Mouse (Mus musculus) C2C12 (cell line): ENCODE measurements around the gene E2f1.

ENCODE experiments used
- CTCF ChIP-seq: IDR thresholded peaks from one replicate; pipeline ENCODE4 v1.5.1; 2011; ENCODE audit not compliant: control insufficient read depth, insufficient read depth, insufficient read length
- MAX ChIP-seq: IDR thresholded peaks from one replicate; pipeline ENCODE4 v1.6.1; 2011; ENCODE audit warnings: mild to moderate bottlenecking, control low read depth
- MYOD1 ChIP-seq: IDR thresholded peaks from one replicate; pipeline ENCODE4 v1.6.1; 2011; ENCODE audit warnings: low read depth; ENCODE audit not compliant: control insufficient read depth, insufficient read length
- MYOG ChIP-seq: IDR thresholded peaks from one replicate; pipeline ENCODE4 v1.6.1; 2011; ENCODE audit not compliant: control insufficient read depth, insufficient read length; ENCODE audit errors: extremely low read depth
- USF1 ChIP-seq: IDR thresholded peaks from one replicate; pipeline ENCODE4 v1.6.1; 2011; ENCODE audit warnings: low read depth, mild to moderate bottlenecking, control low read depth, moderate library complexity

DNA sequence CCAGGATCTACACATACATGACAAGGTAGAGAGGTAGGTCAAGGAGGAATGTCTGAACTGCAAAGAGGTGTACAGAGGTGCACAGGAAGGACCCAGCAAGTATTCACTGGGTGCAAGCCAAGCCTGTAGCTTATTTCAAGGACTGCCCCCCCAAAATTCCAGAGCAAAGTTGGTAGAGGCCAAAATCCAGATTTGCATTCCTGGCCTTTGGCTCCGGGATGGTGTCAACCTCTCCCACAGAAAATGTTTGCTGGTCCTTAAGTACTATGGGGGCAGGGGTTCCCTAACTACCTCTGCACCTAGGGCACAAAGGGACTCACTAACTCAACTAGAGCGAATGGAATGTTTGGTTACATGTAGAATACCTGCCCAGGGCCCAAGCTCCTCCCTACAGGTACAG lies 1.9 kb downstream of the E2f1 start:
- TF ChIP-seq CTCF (no peak), USF1 (no peak), MYOG (no peak), MAX (no peak), MYOD1 (no peak)
